Mouse (Mus musculus) kidney, adult 18-20 months (tissue): ENCODE measurements at regions not wholly inside any gene's neighbourhood (a gene's known extent, or its start where the extent isn't known, plus 50 kb on each side); places are given as distances from the start of the nearest gene placed in this dataset.
A peak's percentile ranks its signal among the peaks of the same experiment; 100 is the strongest.

ENCODE experiments used
- DNase-seq: peaks from one replicate; pipeline ENCODE4 v3.0.0; 2021

GRCm38 (mm10) chr1:133981185-133981584 is 55.9 kb upstream of the Fmod start:
- DNase-seq: no peak

DNA sequence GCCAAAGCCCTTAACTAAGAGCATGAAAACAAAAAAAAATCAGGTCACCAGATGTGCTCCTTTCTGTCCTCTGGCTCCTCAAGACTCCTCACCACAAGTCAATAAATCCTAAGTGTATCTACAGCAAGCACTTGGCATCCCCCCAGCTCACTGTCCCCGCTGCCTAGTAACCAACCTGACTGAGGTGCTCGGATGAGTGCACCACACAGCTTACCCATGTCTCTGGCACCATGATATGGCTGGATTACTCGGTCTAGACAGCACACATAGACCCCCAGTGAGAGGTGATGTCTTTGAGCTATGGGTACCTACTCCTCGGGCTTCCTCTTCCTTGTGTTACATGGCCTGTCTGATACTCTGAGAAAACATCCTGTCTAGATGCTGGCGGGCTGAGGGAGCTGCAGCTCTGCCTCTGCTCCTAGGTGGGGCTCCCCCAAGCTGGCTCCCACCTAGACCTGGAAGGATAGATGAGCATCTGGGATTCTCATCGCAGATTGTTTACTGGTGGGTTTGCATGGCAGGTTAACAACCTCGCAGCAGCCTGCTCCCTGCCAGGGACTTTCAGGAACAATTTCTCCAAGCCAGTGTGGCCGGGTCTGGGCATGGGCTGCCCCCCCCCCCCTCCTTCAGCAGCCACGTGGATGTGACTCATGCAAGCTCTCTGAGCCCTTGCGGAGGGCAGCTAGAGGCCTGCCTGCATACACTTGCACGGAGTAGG is 57.2 kb upstream of the Prelp start:
- DNase-seq: peak; percentile 35

DNA sequence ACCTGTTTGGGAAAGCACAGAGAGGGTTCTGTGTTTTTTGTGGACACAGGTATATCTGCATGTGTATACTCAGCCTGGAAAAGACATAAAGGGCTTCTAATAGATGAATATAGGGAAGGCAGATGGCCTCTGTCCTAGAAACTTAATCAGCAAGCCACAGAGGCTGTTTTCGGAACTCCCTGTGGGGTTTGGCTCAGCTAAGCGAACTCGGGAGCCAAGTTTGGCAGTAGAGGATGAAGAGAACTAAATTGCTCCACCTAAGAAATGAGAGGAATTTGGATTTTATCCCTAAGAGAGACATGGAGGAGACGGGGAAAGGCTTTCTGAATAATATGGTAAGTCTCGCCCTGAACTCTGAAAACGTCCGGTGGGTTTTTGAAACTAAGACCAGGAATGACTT is 56.0 kb upstream of the Prelp start:
- DNase-seq: no peak

- DNase-seq: no peak
Observed at GRCm38 (mm10) chr1:133973801-133974200, 52.6 kb upstream of the Prelp start.

GRCm38 (mm10) chr1:133971290-133971689 is 50.1 kb upstream of the Prelp start:
- no peak for DNase-seq
